Comparison of ENCODE assay signal across 13 mouse cellular contexts in the genomic region with DNA sequence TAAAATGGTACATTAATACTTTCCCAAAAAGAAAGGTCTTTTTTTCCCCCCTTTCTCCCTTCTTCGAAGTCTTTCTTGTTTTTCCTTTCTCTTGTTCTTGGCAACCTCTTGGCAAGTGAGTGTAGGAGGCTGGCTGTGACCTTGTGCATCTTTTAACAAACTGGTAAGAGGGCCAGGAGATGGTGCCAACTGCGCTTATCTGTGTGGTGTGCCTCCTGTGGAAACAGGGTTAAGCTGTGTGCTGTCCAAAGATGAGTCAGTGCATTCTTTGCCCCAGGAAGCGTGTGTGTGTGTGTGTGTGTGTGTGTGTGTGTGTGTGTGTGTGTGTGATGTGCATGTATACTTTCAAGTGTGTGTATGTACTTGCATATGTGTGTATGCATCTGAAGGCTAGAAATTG. TPM values are rescaled to one million over a fixed set of nuclear protein-coding genes. Genes with fewer than 3 reads are reported as not detected.
DNase-seq lines count a peak whose midpoint lies in the region; ATAC-seq and TF ChIP-seq lines count a peak whose summit lies in the region.
"Had no signal": no experiment of that assay in that cellular context is flagged by ENCODE, and none has a peak within 500 bp of the region (broad histone marks: within the 10 kb centered on the region; RNA-seq: fewer than 3 reads in every experiment).

No protein-coding gene starts in this region.

- no peak overlapping the region for H3K27ac ChIP-seq in liver, embryonic 14.5 days
- H3K27ac ChIP-seq: forebrain, embryonic 13.5 days; intestine, embryonic 15.5 days; neural tube, embryonic 12.5 days; stomach, postnatal 0 days had no signal

- no peaks in the 10 kb centered on the region for H3K27me3 ChIP-seq in liver, embryonic 14.5 days (ENCODE audit: control insufficient read depth, insufficient read depth, low read length)
- H3K27me3 ChIP-seq: forebrain, embryonic 13.5 days; intestine, embryonic 15.5 days; neural tube, embryonic 12.5 days had no signal

- no peaks in the 10 kb centered on the region for H3K9me3 ChIP-seq in liver, embryonic 14.5 days (ENCODE audit: control insufficient read depth, low read length)
- H3K9me3 ChIP-seq: intestine, embryonic 15.5 days; neural tube, embryonic 12.5 days had no signal

- H3K9ac ChIP-seq in liver, embryonic 14.5 days (replicated peaks) = no peak overlapping the region
- H3K9ac ChIP-seq: forebrain, embryonic 13.5 days; intestine, embryonic 15.5 days; neural tube, embryonic 12.5 days had no signal

- no peak overlapping the region for H3K4me2 ChIP-seq in liver, embryonic 14.5 days (ENCODE audit: low read depth)
- H3K4me2 ChIP-seq: forebrain, embryonic 13.5 days; intestine, embryonic 15.5 days; neural tube, embryonic 12.5 days had no signal

- no peak for TF ChIP-seq EP300 in liver, embryonic 14.5 days (IDR thresholded peaks at IDR 0.05; ENCODE audit: low read depth)

- TF ChIP-seq POLR2A in lung, adult 2 months (IDR thresholded peaks at IDR 0.05; ENCODE audit: borderline replicate concordance, extremely low read depth, low read depth, low read length) = no peak

- TF ChIP-seq CTCF in liver, embryonic 14.5 days (IDR thresholded peaks at IDR 0.05; ENCODE audit: low read depth) = 0 out of 2 replicates have a peak, but pooled peaks have one; percentile 2
- TF ChIP-seq CTCF in lung, adult 2 months (IDR thresholded peaks at IDR 0.05; ENCODE audit: insufficient read depth, low read length) = no peak

- no peaks in the 10 kb centered on the region; the same call in 1 of the 2 replicates for H3K36me3 ChIP-seq in liver, embryonic 14.5 days (replicated peaks; ENCODE audit: control insufficient read depth, insufficient read depth, low read depth)
- H3K36me3 ChIP-seq: intestine, embryonic 15.5 days had no signal

- H3K4me1 ChIP-seq in liver, embryonic 14.5 days (replicated peaks; ENCODE audit: control insufficient read depth in 2 of 2, insufficient read depth in 2 of 2, low read length in 1 of 2) = peaks cover 14 to 22% of the 10 kb centered on the region in 2 experiments
- H3K4me1 ChIP-seq in lung, adult 2 months (ENCODE audit: control insufficient read depth, insufficient read depth, low read length) = no peaks in the 10 kb centered on the region
- H3K4me1 ChIP-seq: intestine, embryonic 15.5 days had no signal

- 61% methylated on average over 3 of the region's 3 CpGs for WGBS in liver, embryonic 14.5 days (ENCODE audit: insufficient replicate concordance)
- 61% methylated on average over 3 of the region's 3 CpGs for WGBS in lung, adult 2 months

- no peak overlapping the region for H3K4me3 ChIP-seq in liver, embryonic 14.5 days (ENCODE audit: insufficient read depth in 1 of 2, low read depth in 2 of 2, low read length in 2 of 2)
- no peak overlapping the region for H3K4me3 ChIP-seq in lung, adult 2 months (replicated peaks; ENCODE audit: extremely low read depth, low read depth, low read length)
- H3K4me3 ChIP-seq: forebrain, embryonic 13.5 days; intestine, embryonic 15.5 days; neural tube, embryonic 12.5 days had no signal

- DNase-seq in liver, embryonic 14.5 days (ENCODE audit: low read depth in 3 of 3, low spot score in 3 of 3) = no peak
- no peak for DNase-seq in liver
- peak; percentile 81 for DNase-seq in adrenal gland, adult 8-10 months
- peak; percentile 76 to 77 for DNase-seq in cerebellum, postnatal 14 days
- no peak for DNase-seq in lung, postnatal 25 days (ENCODE audit: low spot score)
- no peak for DNase-seq in lung, adult 2 months
- DNase-seq: gastrocnemius, postnatal 36 days; right cerebral cortex, postnatal 14 days had no signal

- no peak for ATAC-seq in liver, embryonic 14.5 days (ENCODE audit: insufficient read depth)
- peak; percentile 83 for ATAC-seq in megakaryocyte-erythroid progenitor cell, adult 5-6 weeks (replicated peaks; ENCODE audit: low FRiP score, low TSS enrichment, poor library complexity, severe bottlenecking)
- ATAC-seq: forebrain, embryonic 13.5 days; intestine, embryonic 15.5 days had no signal

RNA-seq across cellular contexts. Expression of gene Ppm1l, which starts 7.3 kb away (rescaled TPM):
- 1.9 and 2.4 TPM in 2 replicates for polyA plus RNA-seq in liver, embryonic 14.5 days (2012; rRNA removed)
- polyA plus RNA-seq in liver, embryonic 14.5 days (2014; fragmentation: Nextera tagmentation; extraction: Ambion mirVana) = 3.7 and 5.6 TPM in 2 replicates
- total RNA-seq in adrenal gland, adult 8-10 months (2022) = 10 to 100 TPM; 15.4 to 22.2 (median 19.6) TPM
- total RNA-seq in megakaryocyte-erythroid progenitor cell, adult 5-6 weeks (2014; fragmentation: Nextera tagmentation) = 13.9 and 23.2 TPM in 2 replicates
- 9.5 and 12.9 TPM in 2 replicates for total RNA-seq in megakaryocyte-erythroid progenitor cell, adult 5-6 weeks (2017)
- polyA plus RNA-seq in lung, adult 2 months (2012; rRNA removed) = 3.0 and 5.2 TPM in 2 replicates

Comparison
In these comparisons a context has a peak if more than half of its experiments do, and no peak if none do; other contexts are left out.
1. DNase-seq: peak in adrenal gland, adult 8-10 months (single experiment) and cerebellum, postnatal 14 days (2 of 2); none in liver, embryonic 14.5 days (0 of 3), liver (single experiment), lung, postnatal 25 days (single experiment) and lung, adult 2 months (single experiment).